Mouse (Mus musculus) gastrocnemius, adult 2 months (tissue): ENCODE data around the gene Slc39a3. TPM values are rescaled to one million over a fixed set of nuclear protein-coding genes. Genes with fewer than 3 reads are reported as not detected.

Experiments used
- DNase-seq: peaks from one replicate; pipeline ENCODE4 v3.0.0; 2022
- H3K27ac ChIP-seq: fragments of 200-600 bp; 2 replicates; pipeline ENCODE4 v1.8.1; 2022; ENCODE audit warnings: mild to moderate bottlenecking
- H3K4me3 ChIP-seq: fragments of 200-600 bp; 2 replicates; pipeline ENCODE4 v1.8.1; 2022; ENCODE audit warnings: mild to moderate bottlenecking, moderate library complexity
- CTCF ChIP-seq: fragments of 200-600 bp; IDR thresholded peaks from 2 replicates; pipeline ENCODE4 v1.8.1; 2022; ENCODE audit warnings: antibody characterized with exemption, mild to moderate bottlenecking, moderate library complexity
- intact Hi-C: fragments of 180-260 bp; cut with DNase I; formaldehyde crosslinking; loops from one replicate; pipeline ENCODE4 v1.15.1; 2025
- total RNA-seq, 2 experiments: library from RNA; stranded (reverse); gene quantifications; 2 replicates each; pipeline ENCODE4 v1.2.3; 2021

Slc39a3 gene
- total RNA-seq, 2 experiments from 2014 or later, result 11.6 to 16.0 TPM

DNA sequence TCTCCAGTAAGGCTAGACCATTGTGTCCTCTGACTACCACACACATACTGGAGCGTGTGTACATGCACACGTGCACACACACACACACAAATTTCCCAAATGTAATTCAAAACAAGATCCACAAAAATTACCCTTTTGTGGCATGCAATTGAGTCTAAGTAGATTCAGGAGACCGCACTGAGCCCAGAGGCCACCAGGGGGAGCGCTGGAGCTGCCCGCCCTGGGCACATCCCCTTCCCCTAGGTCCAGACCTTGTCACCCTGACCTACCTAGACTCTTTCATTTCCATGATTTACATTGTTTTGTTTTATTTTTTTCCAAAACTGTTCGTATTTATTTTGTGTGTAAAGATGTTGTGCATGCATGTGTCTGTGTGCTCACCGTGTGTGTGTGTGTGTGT lies 20.6 kb downstream of the Slc39a3 start:
- intact Hi-C loops, result loop anchor here (1.0 to 2.0 kb wide), 3 partner anchors 20 to 66 kb away; partner anchors contain the start of gene Slc39a3
- TF ChIP-seq CTCF, result no peak; the same call in 1 of the 2 replicates
- no peak overlapping the region for H3K4me3 ChIP-seq
- no peak overlapping the region for H3K27ac ChIP-seq
- DNase-seq, result peak; percentile 79

DNA sequence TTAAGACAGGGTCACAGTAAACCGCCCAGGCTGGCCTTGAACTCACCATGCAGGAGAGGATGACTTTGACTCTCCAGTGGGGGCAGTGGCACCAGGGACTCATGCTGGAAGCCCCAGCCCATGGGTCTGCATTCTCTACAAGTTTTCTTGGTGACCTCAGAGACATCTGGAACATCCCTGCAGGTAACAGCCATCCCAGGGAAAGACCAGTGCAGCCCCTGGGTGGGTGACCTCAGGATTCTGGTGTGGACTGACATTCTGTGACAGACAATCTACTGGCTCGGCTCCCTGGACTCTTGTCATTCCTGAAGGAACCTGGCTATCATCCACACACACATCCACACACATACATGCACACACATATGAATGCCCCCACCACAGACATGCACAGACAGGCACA lies 21.6 kb downstream of the Slc39a3 start:
- no peak overlapping the region for H3K27ac ChIP-seq
- TF ChIP-seq CTCF, result no peak
- H3K4me3 ChIP-seq, result no peak overlapping the region
- intact Hi-C loops, result loop anchor here (1.0 to 2.0 kb wide), 3 partner anchors 21 to 67 kb away; partner anchors contain the start of gene Slc39a3
- no peak for DNase-seq

DNA sequence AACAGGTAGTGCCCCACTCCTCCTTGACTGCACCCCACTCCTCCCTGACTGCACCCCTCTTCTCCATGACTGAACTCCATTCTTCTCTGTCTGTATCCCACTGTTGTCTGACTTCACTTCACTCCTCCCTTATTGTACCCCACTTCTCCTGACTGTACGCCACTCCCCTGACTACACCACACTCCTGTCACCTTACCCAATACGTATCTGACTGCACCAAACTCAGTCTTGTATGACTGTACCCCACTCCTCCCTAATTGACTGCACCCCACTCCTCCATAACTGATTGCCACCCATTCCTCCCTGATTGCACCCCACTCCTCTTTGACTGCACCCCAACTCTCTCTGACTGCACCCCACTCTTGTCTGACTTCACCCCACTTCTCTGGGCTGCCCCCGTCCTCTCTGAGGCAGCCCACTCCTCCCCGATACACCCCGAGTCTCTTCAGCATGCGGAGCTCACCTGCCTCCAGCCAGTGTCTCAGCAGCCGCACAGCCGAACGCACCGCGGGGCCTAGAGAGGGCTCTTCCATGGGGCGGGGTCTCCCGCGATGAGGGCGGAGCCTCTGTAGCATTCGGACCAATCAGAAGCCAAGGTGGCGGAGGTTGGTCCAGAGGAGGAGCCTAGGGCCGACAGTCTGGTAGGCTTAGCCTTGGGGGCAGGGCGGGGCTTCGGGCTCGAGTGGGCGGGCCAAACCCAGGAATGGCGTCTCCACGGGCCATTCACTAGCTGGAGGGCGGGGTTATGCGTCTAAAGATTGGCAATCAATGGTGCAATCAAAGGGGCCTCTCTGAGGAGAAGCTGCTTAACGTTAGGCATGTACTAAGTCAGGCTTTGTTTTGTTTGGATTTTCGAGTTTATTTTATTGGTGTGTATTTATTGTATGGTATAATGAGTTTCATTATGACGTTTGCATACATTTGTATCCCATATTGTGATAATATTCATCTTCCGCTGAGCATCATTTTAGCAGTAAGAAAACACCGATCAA lies 22.5 kb downstream of the Slc39a3 start, which contains the start of gene Gng7:
Gene Gng7, minus strand, starts transcription at position 553 of the 992 bp plus-strand sequence.
- TF ChIP-seq CTCF, result no peak
- peak; percentile 98 for DNase-seq
- peak within 1 kb of the TSS; percentile 68 for H3K27ac ChIP-seq
- H3K4me3 ChIP-seq, result peak within 1 kb of the TSS; percentile 71
- intact Hi-C loops, result no loop called here

DNA sequence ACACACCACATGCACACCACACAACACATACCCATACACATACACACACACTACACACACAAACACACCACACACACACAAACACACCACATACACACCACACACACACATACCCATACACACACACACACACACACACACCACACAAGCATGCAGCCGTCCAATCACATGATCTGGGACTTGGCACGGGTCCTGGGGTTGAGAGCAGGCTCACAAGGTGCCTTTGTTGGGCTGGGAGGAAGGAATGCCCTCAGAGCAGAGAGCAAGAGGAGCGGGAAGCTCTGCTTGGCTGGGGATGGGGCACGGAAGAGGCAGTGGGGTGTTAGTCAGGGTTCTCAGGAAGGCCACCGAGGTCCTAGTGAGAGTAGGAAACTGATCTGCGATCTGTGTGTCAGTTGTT lies 26.4 kb downstream of the Slc39a3 start:
- intact Hi-C loops, result no loop called here
- no peak overlapping the region for H3K4me3 ChIP-seq
- DNase-seq, result no peak
- H3K27ac ChIP-seq, result no peak overlapping the region
- no peak for TF ChIP-seq CTCF

DNA sequence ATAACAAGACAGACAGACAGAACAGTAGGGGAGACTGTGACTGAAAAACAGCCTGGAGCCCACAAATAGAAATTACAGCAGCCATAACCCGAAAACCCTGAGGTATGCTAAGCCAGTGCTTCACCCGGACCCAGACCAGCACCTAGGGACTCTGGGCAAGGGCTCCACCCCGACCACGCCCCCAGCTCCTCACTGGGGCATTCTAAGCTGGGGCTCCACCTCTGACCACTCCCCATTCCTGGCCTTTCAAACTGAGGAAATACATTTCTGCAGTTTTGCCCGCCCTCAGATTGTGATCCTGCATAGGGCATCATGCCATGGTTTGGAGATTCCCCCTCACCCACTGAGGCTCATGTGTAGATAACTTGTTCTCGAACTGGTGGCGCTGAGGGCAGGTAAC lies 30.0 kb downstream of the Slc39a3 start:
- DNase-seq, result no peak
- intact Hi-C loops, result no loop called here
- no peak overlapping the region for H3K4me3 ChIP-seq
- no peak for TF ChIP-seq CTCF
- no peak overlapping the region for H3K27ac ChIP-seq

DNA sequence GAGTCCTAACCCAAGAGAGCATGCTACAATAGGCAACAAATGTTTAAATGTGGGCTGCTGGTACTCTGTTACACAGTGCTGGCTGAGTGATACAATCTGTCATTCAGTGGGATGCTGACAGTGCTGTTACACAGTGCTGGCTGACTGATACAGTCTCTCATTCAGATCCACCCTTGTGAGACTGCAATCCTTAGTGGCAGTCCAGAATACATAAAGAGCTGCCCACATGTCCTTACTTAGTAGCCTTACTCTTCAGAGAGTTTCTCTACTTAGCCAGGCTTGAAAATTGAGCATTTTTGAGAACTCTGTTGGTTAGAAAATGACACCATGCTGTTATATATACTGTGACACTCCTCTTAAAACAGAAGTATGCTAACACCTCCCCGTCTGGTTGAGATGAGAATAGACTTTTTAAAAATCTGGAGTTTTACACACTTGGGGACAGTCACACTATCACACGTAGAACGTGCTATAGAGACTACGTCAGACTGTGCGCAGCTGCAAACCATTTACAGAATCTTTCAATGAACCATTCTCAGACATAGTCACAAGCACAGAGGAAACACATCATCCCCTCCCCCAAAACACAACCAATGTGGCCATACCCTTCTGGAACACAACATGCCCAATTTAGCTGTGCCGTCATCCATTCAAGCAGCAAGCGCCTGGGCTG lies 31.1 kb downstream of the Slc39a3 start:
- intact Hi-C loops, result no loop called here
- no peak for TF ChIP-seq CTCF
- H3K4me3 ChIP-seq, result no peak overlapping the region
- no peak for DNase-seq
- H3K27ac ChIP-seq, result no peak overlapping the region

DNA sequence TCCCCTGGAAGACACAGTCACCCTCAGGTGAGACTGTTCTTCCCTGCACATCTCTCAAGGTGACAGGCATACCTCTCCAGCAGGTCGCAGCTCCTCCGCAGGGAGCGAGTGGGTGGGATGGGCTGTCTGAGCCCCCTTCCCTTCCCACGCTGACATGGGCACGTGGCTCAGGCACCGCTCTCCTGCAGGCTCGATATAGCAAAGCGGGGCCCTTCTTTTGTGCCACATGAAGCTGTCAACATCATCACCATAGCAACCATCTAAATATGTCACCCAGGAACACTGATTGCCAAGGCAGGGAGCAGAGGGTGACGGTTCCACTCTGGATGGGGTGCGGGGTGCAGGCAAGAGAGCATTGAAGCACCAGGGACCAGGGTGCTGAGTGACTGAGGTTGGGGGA lies 36.1 kb downstream of the Slc39a3 start:
- Histone ChIP-seq H3K4me3 (no peak overlapping the region), H3K27ac (no peak overlapping the region)
- no peak for TF ChIP-seq CTCF
- intact Hi-C loops, result loop anchor here (5.0 kb wide), 1 partner anchor 41 kb away; no protein-coding TSS in a partner anchor
- DNase-seq, result no peak

DNA sequence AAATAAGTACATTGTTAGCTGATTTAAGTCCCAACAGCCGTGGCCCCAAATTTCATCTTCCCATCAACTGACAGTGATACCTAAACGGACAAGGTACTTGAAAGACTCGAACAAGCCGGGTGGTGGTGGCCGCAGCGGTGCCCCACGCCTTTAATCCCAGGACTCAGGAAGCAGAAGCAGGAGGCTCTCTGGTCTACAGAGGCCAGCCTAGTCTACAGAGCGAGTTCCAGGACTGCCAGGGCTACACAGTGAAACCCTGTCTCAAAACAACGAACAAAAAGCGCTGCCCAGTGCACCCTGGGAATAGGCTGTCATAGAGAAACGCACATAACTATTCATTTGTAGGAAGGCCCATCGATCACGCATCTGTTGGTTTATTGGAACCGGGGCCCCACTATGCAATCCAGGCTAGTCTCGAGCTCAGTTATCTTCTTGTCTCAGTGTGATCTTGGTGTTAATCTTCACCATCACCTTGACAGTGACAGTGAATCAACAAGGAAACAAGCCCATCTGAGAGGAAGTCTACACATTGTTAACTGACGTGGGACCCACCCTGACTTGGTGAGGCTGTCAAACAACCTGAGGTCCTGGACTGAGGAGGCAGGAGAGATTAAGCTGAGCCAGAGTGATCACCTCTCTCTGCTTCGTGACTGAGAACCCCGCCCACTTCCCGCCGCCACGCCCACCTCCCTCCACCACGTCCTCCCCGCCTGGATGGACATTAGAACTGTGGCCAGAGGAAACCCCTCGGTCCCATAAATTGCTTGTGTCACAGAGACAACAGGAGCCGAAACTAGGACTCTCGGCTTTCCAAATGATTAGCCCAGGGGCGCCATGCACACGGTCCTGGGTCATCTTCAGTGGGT lies 36.8 kb downstream of the Slc39a3 start:
- intact Hi-C loops, result loop anchor here (5.0 kb wide), 1 partner anchor 42 kb away; no protein-coding TSS in a partner anchor
- no peak overlapping the region for H3K27ac ChIP-seq
- no peak for TF ChIP-seq CTCF
- H3K4me3 ChIP-seq, result no peak overlapping the region
- DNase-seq, result no peak

DNA sequence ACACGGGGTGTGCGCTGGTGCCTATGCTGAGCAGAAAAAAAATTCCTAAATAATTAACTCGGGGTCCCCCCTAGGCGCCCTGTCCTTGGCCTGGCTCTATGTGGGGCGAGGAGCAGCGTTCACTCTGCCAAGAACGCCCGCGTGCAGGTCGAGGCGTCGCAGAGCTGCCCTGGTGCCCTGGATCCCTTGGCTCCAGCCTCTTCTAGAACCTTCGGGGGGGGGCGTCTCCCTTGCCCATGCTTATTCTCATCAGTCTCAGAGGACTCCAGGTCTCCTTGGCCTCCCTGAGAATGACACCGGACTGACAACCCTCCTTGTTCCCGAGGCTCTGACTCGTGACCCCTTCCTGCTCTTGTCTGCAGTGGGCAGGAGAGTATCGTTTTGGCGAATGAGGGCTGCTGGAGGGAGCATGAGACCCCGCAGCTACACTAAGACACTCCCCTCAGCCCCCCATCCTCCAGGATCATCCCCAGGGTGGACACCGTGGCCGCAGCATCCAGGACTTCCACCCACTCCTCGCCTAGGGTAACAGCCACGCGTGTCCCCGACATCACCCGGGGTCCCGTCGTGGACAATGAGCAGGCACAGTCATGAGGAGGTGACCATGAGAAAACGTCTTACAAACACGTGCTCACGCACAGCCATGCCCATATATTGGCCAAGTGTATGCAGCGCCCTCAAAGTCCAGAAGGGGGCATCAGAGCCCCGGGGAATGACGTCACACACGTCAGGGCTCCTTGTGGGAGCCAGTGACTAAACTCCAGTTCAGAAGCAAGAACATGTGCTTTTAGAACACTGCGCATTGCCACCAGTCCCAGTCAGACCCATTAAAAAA lies 37.6 kb downstream of the Slc39a3 start:
- TF ChIP-seq CTCF, result peak; percentile 93
- Histone ChIP-seq H3K27ac (no peak overlapping the region; the same call in 1 of the 2 replicates), H3K4me3 (peak overlapping the region; percentile 19; the same call in 1 of the 2 replicates)
- DNase-seq, result peak; percentile 84
- intact Hi-C loops, result loop anchor here (2.0 to 10.0 kb wide), 3 partner anchors 43 to 175 kb away; partner anchors contain the start of gene Oaz1

DNA sequence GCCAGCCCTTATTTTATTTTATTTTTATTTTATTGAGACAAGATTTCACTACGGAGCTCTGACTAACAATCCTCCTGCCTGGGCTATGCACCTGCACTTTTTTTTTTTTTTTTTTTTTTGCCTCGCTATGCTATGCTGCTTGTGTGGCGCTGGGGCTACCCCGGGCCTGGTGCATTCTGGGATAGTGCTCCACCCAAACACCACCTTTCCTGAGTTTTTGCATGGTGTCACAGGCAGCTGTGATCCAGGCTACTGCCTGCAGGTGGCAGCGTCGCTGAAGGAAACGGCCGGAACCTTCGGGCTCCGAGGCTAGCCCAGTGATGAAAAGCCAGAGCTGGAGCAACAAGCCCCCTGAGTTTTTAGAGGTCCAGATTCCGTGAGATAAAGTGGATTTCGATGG lies 38.4 kb downstream of the Slc39a3 start:
- intact Hi-C loops, result loop anchor here (2.0 to 10.0 kb wide), 2 partner anchors 84 to 174 kb away; partner anchors contain the start of gene Oaz1
- peak; percentile 73 for TF ChIP-seq CTCF
- peak; percentile 56 for DNase-seq
- no peak overlapping the region for H3K27ac ChIP-seq
- no peak overlapping the region for H3K4me3 ChIP-seq

DNA sequence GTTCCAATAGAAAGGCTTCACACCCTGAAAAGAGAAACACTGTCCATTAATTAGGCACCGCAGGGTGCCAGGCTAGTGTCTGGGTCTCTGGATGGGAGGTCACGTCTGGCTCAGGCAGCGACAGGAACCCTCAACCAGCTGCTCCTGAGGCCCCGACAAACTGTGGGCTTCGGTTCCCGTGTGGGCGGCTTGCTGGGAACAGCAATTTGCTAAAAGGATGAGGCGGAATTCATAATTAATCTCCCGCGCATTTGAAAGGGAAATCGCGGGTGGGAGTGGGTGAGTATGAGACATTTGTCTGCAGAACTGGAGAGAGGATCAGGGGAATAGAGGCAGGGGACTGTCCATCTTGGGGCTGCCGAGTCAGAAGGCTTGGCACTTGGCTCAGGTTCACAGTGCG lies 39.2 kb downstream of the Slc39a3 start:
- TF ChIP-seq CTCF, result no peak
- intact Hi-C loops, result loop anchor here (2.0 to 10.0 kb wide), 2 partner anchors 85 to 173 kb away; partner anchors contain the start of gene Oaz1
- H3K27ac ChIP-seq, result no peak overlapping the region
- H3K4me3 ChIP-seq, result no peak overlapping the region
- DNase-seq, result no peak
